Mouse (Mus musculus) left cerebral cortex, postnatal 4 days (tissue): ENCODE data around the gene Chd8. TPM values are rescaled to one million over a fixed set of nuclear protein-coding genes. Genes with fewer than 3 reads are reported as not detected.

ENCODE experiments used
- DNase-seq: peaks from one replicate; pipeline ENCODE4 v3.0.0-alpha.2; 2022
- intact Hi-C: fragments of 180-260 bp; cut with DNase I; formaldehyde crosslinking; loops from one replicate; pipeline ENCODE4 v1.15.1; 2025
- total RNA-seq, 2 experiments: library from RNA; stranded (reverse); gene quantifications; 2 replicates each; pipeline ENCODE4 v1.2.3; 2021

Gene Chd8
- total RNA-seq, 2 experiments from 2014 or later, result 142 to 154 TPM

DNA sequence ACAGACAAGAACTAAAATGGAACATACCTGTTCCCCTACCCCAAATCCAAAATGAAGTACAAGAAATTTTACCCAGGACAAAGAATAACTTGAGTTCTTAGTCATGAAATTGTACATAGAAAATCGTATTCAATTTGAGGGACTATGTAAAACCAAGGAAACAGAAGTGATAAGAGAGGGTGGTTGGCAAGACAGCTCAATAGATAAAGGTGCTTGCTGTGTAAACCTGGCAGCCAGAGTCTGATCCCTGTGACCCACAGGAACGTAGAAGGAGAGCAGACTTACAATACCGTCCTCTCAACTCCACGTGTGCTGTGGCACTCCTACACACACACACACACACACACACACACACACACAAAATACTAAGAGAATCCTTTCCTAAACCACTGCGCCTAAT, 40.3 kb downstream of the Chd8 start:
- DNase-seq, result no peak
- intact Hi-C loops, result loop anchor here (10.0 kb wide), 1 partner anchor 142 kb away; no protein-coding TSS in a partner anchor

DNA sequence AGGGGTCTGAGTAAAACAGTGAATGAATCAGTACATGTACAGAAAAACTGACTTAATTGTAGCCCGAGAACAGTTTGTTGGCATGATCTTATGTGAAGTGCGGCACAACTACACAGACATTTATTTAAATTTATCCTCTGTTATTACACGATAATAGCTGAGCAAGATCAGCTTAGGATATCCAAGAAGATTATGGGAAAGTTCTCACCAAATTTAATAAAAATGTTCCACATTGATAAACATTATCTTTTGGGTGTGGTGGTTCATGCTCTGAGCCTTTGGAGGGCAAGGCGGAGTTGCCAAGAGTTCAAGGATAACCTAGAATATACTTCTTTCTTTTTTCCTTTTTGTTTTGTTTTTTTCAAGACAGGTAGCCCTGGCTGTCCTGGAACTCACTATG, 58.2 kb downstream of the Chd8 start:
- no peak for DNase-seq
- intact Hi-C loops, result no loop called here

DNA sequence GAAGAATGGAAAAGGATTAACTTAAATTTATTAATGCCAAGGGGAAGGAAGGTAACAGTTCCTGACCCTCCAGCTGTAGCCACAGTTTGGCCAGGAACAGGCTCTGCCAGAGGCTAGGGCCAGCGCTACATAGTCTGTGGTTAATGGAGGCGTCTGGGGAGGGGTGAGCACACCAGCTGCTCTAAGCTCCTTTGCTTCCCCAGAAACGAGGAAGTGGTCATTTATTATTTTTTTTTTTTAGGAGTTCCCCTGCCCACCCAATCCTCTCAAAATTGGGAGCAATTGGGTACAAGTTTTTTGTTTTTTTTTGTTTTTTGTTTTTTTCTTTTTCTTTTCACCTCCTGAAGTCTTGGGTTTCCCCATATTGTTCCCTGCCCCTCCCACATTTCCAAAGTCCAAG, 59.4 kb downstream of the Chd8 start:
- no peak for DNase-seq
- intact Hi-C loops, result no loop called here

DNA sequence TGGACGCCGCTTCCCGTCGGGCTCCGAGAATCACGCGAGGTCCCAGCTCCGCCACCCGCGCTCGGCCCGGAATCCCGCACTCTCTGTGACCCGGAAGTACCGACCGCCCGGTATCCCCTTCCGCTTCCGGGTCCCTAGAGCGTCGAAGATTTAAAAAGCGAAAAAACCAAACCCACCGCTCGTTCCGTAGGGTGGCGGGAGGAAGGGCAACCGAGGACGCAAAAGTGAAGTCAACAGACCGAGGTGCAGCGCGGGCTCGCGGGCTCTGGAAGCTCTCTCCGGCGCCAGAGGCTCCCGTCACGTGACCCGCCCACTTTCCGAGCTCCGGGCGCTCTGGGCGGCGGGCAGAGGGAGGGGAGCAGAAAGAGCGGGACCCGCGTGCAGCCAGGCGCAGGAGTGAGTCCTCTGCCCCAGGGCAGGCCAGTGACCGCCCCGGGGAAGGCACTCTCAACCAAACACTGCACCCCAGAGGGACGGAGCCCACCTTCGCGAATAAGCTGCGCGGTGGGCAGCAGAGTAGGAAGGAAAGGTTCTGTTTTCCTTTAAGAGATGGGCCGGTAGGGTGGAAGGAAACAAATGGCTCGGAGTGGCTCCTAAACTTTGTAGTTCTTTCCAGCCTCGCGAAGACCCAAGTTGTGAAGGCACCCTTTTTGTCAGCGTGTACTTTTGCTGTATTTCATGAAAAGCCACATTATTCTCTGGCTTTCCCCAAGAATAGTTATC, 60.3 kb downstream of the Chd8 start, which contains the start of gene Supt16:
TSS of gene Supt16 (minus strand) at position 261 of the 723 bp plus-strand sequence.
- DNase-seq, result peak; percentile 84
- intact Hi-C loops, result no loop called here

DNA sequence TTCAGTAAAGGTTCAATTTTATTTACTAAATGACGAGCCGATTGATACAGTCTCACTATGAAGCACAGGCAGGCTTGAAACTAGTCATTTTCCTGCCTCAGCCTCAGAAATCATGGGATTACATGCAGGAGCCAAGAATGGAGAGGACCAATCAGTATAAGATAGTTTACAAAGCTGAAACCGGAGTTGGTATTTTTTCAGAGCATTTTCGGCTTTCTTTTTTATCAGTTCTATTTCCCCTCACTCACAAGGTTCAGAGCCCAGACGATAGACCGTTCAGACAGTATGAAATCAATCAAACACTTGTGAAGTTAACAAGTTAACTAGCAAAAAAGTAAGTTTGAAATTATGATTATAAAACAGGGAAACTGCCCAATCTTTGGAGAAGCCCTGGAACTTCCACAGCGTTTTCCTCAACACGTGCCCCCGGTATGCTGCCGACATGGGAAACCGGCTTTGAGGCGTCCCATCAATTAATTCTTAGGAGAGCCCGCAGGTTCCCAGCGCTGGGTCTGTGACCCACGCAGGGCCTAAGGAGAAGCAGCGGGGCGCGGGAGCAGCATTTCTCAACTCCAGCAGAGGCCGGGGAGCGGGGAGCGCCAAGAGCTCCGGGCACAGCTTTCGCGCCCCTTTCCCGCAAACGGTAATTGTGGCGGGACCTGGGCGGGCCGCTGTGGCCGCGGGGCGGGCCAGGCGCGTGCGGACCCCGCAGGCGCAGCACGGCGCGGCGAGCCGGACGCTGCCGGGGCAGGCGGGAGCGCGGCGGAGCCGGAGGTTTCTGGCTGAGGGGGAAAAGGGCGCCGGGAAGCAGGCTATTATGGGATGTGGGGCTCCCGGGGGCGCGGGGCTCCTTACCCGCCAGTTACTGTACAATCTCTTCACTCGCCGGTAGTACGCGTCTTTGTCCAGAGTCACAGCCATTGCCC, 61.1 kb downstream of the Chd8 start:
- DNase-seq, result peak; percentile 24
- intact Hi-C loops, result no loop called here

DNA sequence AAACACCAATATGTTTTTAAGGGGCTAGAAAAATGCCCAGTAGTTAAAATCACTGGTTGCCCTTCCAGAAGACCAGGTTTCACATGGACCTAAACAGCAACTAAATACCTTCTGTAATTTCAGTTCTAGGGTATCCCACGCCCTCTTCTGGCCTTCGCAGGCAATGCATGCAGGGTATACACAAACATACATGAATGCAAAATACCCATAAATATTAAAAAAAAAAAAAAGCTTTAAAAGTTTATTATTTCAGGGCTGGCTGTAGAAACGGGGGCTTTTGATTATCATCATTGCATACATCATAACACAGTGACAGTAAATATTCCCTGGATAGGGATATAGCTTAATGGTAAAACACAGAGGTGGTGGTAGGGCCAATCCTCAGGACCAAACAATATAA, 61.9 kb downstream of the Chd8 start:
- intact Hi-C loops, result no loop called here
- DNase-seq, result peak; percentile 60

DNA sequence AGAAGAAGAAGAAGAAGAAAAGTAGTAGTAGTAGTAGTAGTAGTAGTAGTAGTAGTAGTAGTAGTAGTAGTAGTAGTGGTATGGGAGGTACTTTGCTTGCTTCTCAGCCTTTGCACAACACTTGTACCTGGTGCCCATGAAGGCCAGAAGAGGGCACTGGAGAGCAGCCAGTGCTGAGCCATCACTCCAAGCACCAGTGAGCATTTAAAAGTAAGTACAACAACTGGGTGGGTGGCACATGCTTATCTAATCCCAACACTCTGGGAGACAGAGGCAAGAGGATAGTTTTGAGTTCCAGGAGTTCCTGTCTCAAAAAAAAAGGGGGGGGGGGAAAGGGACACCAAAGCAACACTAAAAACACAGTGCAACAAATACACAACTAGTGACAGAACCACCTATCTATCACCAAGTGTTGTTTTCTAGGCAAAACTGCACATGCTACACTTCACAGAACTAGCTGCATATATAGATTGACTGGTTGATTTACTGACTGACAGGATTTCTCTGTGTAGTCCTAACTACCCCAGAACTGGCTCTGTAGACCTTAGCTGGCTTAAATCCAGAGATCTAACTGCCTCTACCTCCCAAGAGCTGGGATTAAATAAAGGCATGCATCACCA, 66.7 kb downstream of the Chd8 start:
- intact Hi-C loops, result no loop called here
- DNase-seq, result peak; percentile 16

DNA sequence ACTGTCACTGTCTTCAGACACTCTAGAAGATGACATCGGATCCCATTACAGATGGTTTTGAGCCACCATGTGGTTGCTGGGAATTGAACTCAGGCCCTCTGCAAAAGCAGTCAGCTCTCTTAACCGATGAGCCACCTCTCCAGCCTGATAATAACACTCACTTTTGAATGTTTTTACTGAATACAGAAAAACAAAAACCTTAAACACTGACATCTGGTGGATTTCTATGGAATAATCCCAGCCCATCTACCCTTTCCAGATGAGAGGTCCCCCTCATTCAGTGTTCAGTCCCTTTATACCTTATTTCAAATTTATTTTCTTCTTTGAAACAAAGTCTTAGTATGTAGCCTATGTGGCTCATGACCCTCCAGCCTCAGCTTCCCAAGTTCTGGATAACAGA, 68.1 kb downstream of the Chd8 start:
- intact Hi-C loops, result loop anchor here (1.0 kb wide), 1 partner anchor 65 kb away; no protein-coding TSS in a partner anchor
- no peak for DNase-seq

DNA sequence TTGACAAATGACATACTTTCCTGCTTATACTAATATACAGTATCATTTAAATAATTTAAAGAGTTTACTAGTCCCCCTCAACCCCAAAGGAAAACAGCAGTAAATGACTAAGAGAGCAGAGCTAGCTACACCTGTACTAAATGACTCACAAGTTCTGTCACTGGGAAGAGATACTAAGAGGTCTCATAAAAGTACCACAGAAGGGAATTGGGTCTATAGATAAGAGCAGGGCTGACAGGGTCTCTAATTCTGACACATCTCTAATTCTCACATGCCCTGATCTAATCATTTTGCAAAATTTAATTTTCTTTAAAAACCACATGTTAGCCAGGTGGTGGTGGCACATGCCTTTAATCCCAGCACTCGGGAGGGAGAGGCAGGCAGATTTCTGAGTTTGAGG, 68.8 kb downstream of the Chd8 start:
- DNase-seq, result no peak

DNA sequence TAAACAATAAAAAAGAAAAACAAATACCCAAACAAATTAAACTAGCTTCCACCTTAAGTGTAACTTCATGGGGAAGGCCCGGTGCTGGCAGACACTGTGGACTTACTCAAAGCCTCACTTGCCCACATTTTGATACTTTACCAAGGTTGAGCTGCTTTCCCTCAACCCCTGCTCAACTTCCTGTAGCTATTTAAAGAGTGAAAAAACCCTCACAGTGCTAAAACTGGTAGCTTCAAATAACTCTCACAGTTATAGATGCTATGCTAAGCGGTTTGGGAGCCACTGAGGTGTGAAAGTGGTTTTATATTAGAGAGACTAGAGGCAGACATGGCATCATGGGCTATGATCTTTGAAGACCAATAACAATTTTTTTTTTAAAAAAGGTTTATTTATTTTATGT, 91.0 kb downstream of the Chd8 start:
- no peak for DNase-seq
- intact Hi-C loops, result no loop called here

More for the DNA sequence above, 68.8 kb downstream of the Chd8 start:
- intact Hi-C loops, result loop anchor here (1.0 kb wide), 1 partner anchor 64 kb away; no protein-coding TSS in a partner anchor

DNA sequence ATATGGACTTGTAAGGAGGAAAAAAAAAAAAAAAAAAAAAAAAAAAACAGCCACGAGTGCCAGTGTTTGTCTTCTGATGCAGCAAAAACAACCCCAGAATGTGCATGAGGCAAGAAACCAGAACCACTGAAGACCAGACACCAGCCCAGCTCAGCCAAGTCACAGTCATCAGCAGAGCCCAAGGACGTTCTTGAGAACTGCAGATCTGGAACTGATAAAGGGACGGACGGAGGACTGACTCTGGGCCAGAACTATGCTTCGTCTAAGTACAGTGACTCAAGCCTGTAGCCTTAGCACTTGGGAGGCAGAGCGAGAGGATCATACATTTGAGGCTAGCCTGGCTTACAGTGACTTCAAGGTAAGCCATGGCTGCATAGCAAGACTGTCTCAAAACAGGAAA, 96.7 kb downstream of the Chd8 start:
- intact Hi-C loops, result no loop called here

DNA sequence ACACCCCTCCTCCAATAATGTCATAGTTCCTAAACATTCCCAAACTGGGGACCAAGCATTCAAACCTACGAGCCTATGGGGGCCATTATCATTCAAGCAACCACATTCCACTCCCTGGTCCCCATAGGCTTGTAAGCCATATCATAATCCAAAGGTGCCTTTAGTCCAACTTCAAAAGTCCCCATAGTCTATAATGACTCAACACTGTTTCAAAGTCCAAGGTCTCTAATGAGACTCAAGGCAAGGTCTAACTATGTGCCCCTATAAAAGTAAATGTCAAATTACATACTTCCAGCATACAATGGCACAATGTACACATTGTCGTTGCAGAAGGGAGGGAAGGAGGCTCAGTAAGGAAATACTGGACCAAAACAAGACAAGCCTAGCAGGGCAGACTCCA, 102.6 kb downstream of the Chd8 start:
- no peak for DNase-seq
- intact Hi-C loops, result no loop called here

More for the DNA sequence above, 96.7 kb downstream of the Chd8 start:
- no peak for DNase-seq

DNA sequence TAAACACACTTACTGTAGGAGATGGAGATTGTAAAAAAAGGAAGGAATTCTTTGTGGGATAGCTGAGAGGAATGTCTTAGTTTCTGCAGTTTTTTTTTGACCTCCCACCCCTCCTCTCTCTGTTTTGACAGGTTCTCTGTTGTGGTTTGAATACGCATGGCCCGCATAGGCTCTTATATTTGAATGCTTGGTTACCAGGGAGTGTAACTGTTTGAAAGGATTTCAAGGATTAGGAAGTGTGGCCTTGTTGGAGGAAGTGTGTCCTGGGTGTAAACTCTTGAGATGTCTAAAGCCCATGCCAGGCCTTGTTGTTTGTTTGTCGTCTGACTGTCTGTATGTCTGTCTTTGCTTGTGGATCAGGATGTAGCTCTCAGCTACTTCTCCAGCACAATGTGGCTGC, 105.0 kb downstream of the Chd8 start:
- DNase-seq, result no peak
- intact Hi-C loops, result no loop called here

DNA sequence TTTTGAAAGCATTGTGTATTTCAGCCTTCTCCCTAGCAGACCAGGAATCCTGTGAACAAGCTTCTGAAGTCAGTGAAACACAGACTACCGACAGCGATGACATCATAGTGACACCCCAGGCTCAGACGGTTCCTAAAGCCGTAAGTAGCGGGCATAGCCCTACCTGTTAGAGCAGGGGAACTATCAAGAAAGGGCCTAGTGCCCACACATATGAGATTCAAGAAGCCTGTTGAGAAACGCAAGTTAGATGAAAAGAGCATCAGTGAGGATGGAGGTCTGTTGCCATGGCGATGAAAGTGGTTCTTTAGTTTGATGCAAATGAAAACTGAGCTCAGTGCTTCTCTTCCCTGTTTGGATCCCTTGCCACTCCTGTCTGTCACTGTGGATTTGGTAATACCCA, 105.4 kb downstream of the Chd8 start:
- no peak for DNase-seq
- intact Hi-C loops, result no loop called here

DNA sequence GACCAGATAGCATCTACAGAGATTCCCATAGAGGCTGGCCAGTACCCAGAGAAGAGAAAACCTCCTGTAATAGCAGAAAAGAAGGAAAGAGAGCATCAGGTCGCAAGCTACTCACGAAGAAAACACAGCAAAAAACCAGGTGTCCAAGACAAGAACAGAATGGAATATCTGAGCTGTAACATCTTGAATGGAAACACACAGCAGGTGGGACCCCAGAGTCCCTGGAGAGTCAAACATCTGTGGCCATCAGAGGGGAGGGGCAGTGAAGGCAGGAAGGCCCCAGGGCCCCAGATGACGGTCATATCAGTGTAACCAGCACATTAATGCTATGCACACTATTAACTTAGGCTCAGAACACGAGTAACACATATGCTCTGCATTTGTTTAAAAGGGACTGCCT, 107.7 kb downstream of the Chd8 start:
- DNase-seq, result no peak
- intact Hi-C loops, result no loop called here

Other genes with a start within 250 kb of the Chd8 start
- under 1 TPM in 1 of 2 experiments, not detected in 1; 0.38 TPM for gene Tmem253, start 242.1 kb downstream of the Chd8 start, total RNA-seq
- 10 to 100 TPM; 32.3 to 36.7 TPM for gene Zfp219, start 237.0 kb downstream of the Chd8 start, total RNA-seq
- not detected for gene Olfr221, start 215.3 kb downstream of the Chd8 start, total RNA-seq
- gene Hnrnpc, start 153.8 kb downstream of the Chd8 start, total RNA-seq, result 100 to 1,000 TPM; 220 to 223 TPM
- gene Rpgrip1, start 147.1 kb downstream of the Chd8 start, total RNA-seq, result 1 to 10 TPM; 2.3 to 2.5 TPM
- gene Supt16, start 60.4 kb downstream of the Chd8 start, total RNA-seq, result 10 to 100 TPM; 71.3 to 73.2 TPM
- 10 to 100 TPM; 48.0 to 56.4 TPM for gene Tox4, start 21.4 kb upstream of the Chd8 start, total RNA-seq
- 10 to 100 TPM; 38.3 to 40.8 TPM for gene Rab2b, start 21.8 kb upstream of the Chd8 start, total RNA-seq
- 10 to 100 TPM; 39.2 to 47.4 TPM for gene Mettl3, start 47.3 kb upstream of the Chd8 start, total RNA-seq
- 10 to 100 TPM; 45.9 to 48.7 TPM for gene Sall2, start 71.0 kb upstream of the Chd8 start, total RNA-seq
- gene Olfr1513, start 98.6 kb upstream of the Chd8 start, total RNA-seq, result not detected
- gene Olfr1512, start 121.4 kb upstream of the Chd8 start, total RNA-seq, result not detected
- gene Olfr1511, start 139.6 kb upstream of the Chd8 start, total RNA-seq, result not detected
- not detected for gene Olfr1510, start 156.6 kb upstream of the Chd8 start, total RNA-seq
- gene Olfr1509, start 185.2 kb upstream of the Chd8 start, total RNA-seq, result not detected
- gene Olfr1508, start 209.7 kb upstream of the Chd8 start, total RNA-seq, result not detected
- gene Olfr1507, start 238.0 kb upstream of the Chd8 start, total RNA-seq, result not detected